Mouse (Mus musculus) ES-Bruce4 (cell line): Measurements from ENCODE around the gene Pde4dip.

Experiments
- CTCF ChIP-seq: IDR thresholded peaks from one replicate; pipeline ENCODE4 v1.8.1; 2011; ENCODE audit warnings: low read depth, low read length
- POLR2A ChIP-seq: IDR thresholded peaks from one replicate; pipeline ENCODE4 v1.8.1; 2011; ENCODE audit warnings: low read length; ENCODE audit not compliant: insufficient read depth

DNA sequence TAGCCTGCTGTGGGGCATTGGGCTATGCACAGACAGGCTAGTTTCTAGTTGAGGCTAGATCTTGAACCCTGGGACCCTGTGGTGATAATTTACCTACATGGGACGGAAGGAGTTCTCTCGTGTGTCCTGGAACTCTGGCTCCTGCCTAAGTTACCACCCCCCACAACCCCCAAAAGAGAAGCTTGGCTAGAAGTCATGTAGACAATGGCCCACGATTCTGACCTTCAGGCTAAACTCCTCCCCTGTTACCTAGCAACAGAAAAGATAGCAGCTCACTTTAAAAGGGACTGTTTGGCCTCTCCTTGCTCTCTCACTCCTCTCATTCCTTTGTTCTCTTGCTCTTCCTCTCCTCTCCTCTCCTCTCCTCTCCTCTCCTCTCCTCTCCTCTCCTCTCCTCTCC is 69.5 kb downstream of the Pde4dip start:
- TF ChIP-seq CTCF: no peak
- no peak for TF ChIP-seq POLR2A
